Mouse (Mus musculus) spleen, postnatal 14 days (tissue): Measurements from ENCODE around the gene Txnl4b.

Source experiments
- DNase-seq, 2 experiments: peaks; one replicate each; pipeline ENCODE4 v3.0.0; 2021 to 2022; ENCODE audit warnings: low spot score in 2 of 2

The Txnl4b gene

GRCm38 (mm10) chr8:109565498-109566333 lies at the start of gene Txnl4b, which contains the start of gene Dhx38:
Txnl4b (plus strand) TSS chr8:109565892.
Dhx38 (minus strand) TSS chr8:109565861.
- DNase-seq, result peak; percentile 93 to 97

GRCm38 (mm10) chr8:109524008-109524407 lies 41.7 kb upstream of the Txnl4b start:
- DNase-seq, result no peak

GRCm38 (mm10) chr8:109535140-109535990 lies 30.3 kb upstream of the Txnl4b start:
- peak in 1 of 2 experiments; percentile 35 for DNase-seq

- peak; percentile 31 to 62 for DNase-seq
These were observed 29.0 kb upstream of the Txnl4b start for GRCm38 (mm10) chr8:109536703-109537102.

- no peak for DNase-seq
These were observed 23.5 kb upstream of the Txnl4b start for GRCm38 (mm10) chr8:109542165-109542564.

- no peak for DNase-seq
These were observed 22.8 kb upstream of the Txnl4b start for GRCm38 (mm10) chr8:109542748-109543519.

GRCm38 (mm10) chr8:109544049-109544448 lies 21.6 kb upstream of the Txnl4b start:
- DNase-seq, result no peak

GRCm38 (mm10) chr8:109551663-109552062 lies 14.0 kb upstream of the Txnl4b start:
- no peak for DNase-seq

GRCm38 (mm10) chr8:109563881-109564280 lies 1.8 kb upstream of the Txnl4b start:
- no peak for DNase-seq

- DNase-seq, result no peak
These were observed 926 bp upstream of the Txnl4b start for GRCm38 (mm10) chr8:109564766-109565165.

GRCm38 (mm10) chr8:109571139-109571538 lies 5.4 kb downstream of the Txnl4b start:
- no peak for DNase-seq

GRCm38 (mm10) chr8:109576311-109576710 lies 10.6 kb downstream of the Txnl4b start:
- no peak for DNase-seq

GRCm38 (mm10) chr8:109578900-109579301 lies 13.2 kb downstream of the Txnl4b start, which contains the start of gene Hp:
Hp (minus strand) TSS chr8:109579172.
- DNase-seq, result no peak

- DNase-seq, result no peak
These were observed 18.6 kb downstream of the Txnl4b start for GRCm38 (mm10) chr8:109584293-109584692.

GRCm38 (mm10) chr8:109584830-109585229 lies 19.1 kb downstream of the Txnl4b start:
- DNase-seq, result no peak

- DNase-seq, result no peak
These were observed 20.0 kb downstream of the Txnl4b start for GRCm38 (mm10) chr8:109585652-109586051.

GRCm38 (mm10) chr8:109586972-109587504 lies 21.3 kb downstream of the Txnl4b start:
- no peak for DNase-seq

GRCm38 (mm10) chr8:109590901-109591300 lies 25.2 kb downstream of the Txnl4b start:
- DNase-seq, result no peak

- DNase-seq, result no peak
These were observed 25.7 kb downstream of the Txnl4b start for GRCm38 (mm10) chr8:109591367-109591766.

- DNase-seq, result no peak
These were observed 26.5 kb downstream of the Txnl4b start for GRCm38 (mm10) chr8:109592164-109592563.

GRCm38 (mm10) chr8:109593117-109593788 lies 27.6 kb downstream of the Txnl4b start:
- DNase-seq, result no peak
